ENCODE assay signal across 8 mouse cellular contexts in genomic region chr2:28532938-28533771, GRCm38 (mm10). TPM values are rescaled to one million over a fixed set of nuclear protein-coding genes. Genes with fewer than 3 reads are reported as not detected.
DNase-seq lines count a peak whose midpoint lies in the region; ATAC-seq and TF ChIP-seq lines count a peak whose summit lies in the region.

No protein-coding gene starts in this region.

- no peaks in the 10 kb centered on the region for H3K36me3 ChIP-seq in embryonic facial prominence, embryonic 15.5 days
- H3K36me3 ChIP-seq in heart, embryonic 10.5 days = no peaks in the 10 kb centered on the region
- no peaks in the 10 kb centered on the region for H3K36me3 ChIP-seq in kidney, embryonic 15.5 days
- no peaks in the 10 kb centered on the region for H3K36me3 ChIP-seq in liver, adult 2 months (ENCODE audit: control insufficient read depth, insufficient read depth, low read length)
- no peaks in the 10 kb centered on the region for H3K36me3 ChIP-seq in stomach, embryonic 15.5 days

- ATAC-seq in embryonic facial prominence, embryonic 15.5 days (ENCODE audit: insufficient number of reproducible peaks, low FRiP score, low TSS enrichment, low read depth) = peak; percentile 92
- ATAC-seq in kidney, embryonic 15.5 days (replicated peaks; ENCODE audit: low FRiP score) = peak; percentile 91
- ATAC-seq in monocyte, adult 5-6 weeks (replicated peaks; ENCODE audit: insufficient number of reproducible peaks, low FRiP score, low TSS enrichment, poor library complexity, severe bottlenecking) = peak; percentile 84
- peak; percentile 89 for ATAC-seq in stomach, embryonic 15.5 days (ENCODE audit: insufficient read depth, low FRiP score, low read depth)

- peak; percentile 27; the same call in 1 of the 2 replicates for TF ChIP-seq CTCF in liver, adult 2 months (IDR thresholded peaks at IDR 0.05; ENCODE audit: low read depth, low read length)

- no peaks in the 10 kb centered on the region for H3K9me3 ChIP-seq in embryonic facial prominence, embryonic 15.5 days (replicated peaks)
- H3K9me3 ChIP-seq in heart, embryonic 10.5 days = no peaks in the 10 kb centered on the region
- H3K9me3 ChIP-seq in kidney, embryonic 15.5 days (replicated peaks) = no peaks in the 10 kb centered on the region
- H3K9me3 ChIP-seq in stomach, embryonic 15.5 days = no peaks in the 10 kb centered on the region

- peak overlapping the region; percentile 68 for H3K9ac ChIP-seq in embryonic facial prominence, embryonic 15.5 days
- H3K9ac ChIP-seq in kidney, embryonic 15.5 days = peak overlapping the region; percentile 74
- H3K9ac ChIP-seq in liver, adult 2 months (ENCODE audit: low read depth, low read length) = peak overlapping the region; percentile 88
- H3K9ac ChIP-seq in stomach, embryonic 15.5 days = peak overlapping the region; percentile 64

- no peaks in the 10 kb centered on the region for H3K27me3 ChIP-seq in embryonic facial prominence, embryonic 15.5 days
- H3K27me3 ChIP-seq in heart, embryonic 10.5 days (ENCODE audit: insufficient read depth, poor library complexity, severe bottlenecking) = no peaks in the 10 kb centered on the region
- H3K27me3 ChIP-seq in kidney, embryonic 15.5 days = no peaks in the 10 kb centered on the region
- no peaks in the 10 kb centered on the region for H3K27me3 ChIP-seq in liver, adult 2 months (ENCODE audit: control insufficient read depth, insufficient read depth, low read length)
- H3K27me3 ChIP-seq in stomach, embryonic 15.5 days (replicated peaks) = no peaks in the 10 kb centered on the region

- H3K4me3 ChIP-seq in embryonic facial prominence, embryonic 15.5 days (replicated peaks) = peak overlapping the region; percentile 83
- H3K4me3 ChIP-seq in heart, embryonic 10.5 days = peak overlapping the region; percentile 77
- peak overlapping the region; percentile 74 for H3K4me3 ChIP-seq in kidney, embryonic 15.5 days (replicated peaks)
- peak overlapping the region; percentile 73 for H3K4me3 ChIP-seq in liver, adult 2 months (ENCODE audit: insufficient read depth, low read depth, low read length)
- peak overlapping the region; percentile 69 for H3K4me3 ChIP-seq in stomach, embryonic 15.5 days (replicated peaks)

- DNase-seq in A20 (ENCODE audit: low read depth, low spot score) = peak; percentile 85
- DNase-seq in adrenal gland, postnatal 4 days (ENCODE audit: low spot score in 2 of 2) = peak; percentile 68 to 76
- DNase-seq in heart, embryonic 10.5 days (ENCODE audit: low spot score) = peak; percentile 93
- DNase-seq in liver, adult 2 months (ENCODE audit: extremely low read depth, low read depth, low spot score) = peak; percentile 49

- H3K4me2 ChIP-seq in embryonic facial prominence, embryonic 15.5 days (replicated peaks) = peak overlapping the region; percentile 72
- H3K4me2 ChIP-seq in kidney, embryonic 15.5 days = peak overlapping the region; percentile 83
- H3K4me2 ChIP-seq in stomach, embryonic 15.5 days = peak overlapping the region; percentile 87

- no peaks in the 10 kb centered on the region for H3K79me2 ChIP-seq in liver, adult 2 months (ENCODE audit: control insufficient read depth, insufficient read depth, low read length)

- WGBS in embryonic facial prominence, embryonic 15.5 days = 3% methylated on average over 49 of the region's 49 CpGs
- 6% methylated on average over 49 of the region's 49 CpGs for WGBS in heart, embryonic 10.5 days
- 3% methylated on average over 49 of the region's 49 CpGs for WGBS in kidney, embryonic 15.5 days
- 3% methylated on average over 48 of the region's 49 CpGs for WGBS in liver, adult 2 months
- WGBS in stomach, embryonic 15.5 days = 3% methylated on average over 49 of the region's 49 CpGs

- peak overlapping the region; percentile 88 for H3K27ac ChIP-seq in embryonic facial prominence, embryonic 15.5 days (replicated peaks)
- H3K27ac ChIP-seq in heart, embryonic 10.5 days = peak overlapping the region; percentile 89
- H3K27ac ChIP-seq in kidney, embryonic 15.5 days = peak overlapping the region; percentile 68
- no peak overlapping the region for H3K27ac ChIP-seq in liver, adult 2 months (replicated peaks; ENCODE audit: insufficient read depth, low read depth, low read length)
- peak overlapping the region; percentile 82 for H3K27ac ChIP-seq in stomach, embryonic 15.5 days

- no peak for TF ChIP-seq POLR2A in liver, adult 2 months (IDR thresholded peaks at IDR 0.05; ENCODE audit: extremely low read depth, insufficient read depth, low read length)

- H3K4me1 ChIP-seq in embryonic facial prominence, embryonic 15.5 days = peaks cover 97% of the 10 kb centered on the region
- peaks cover 71% of the 10 kb centered on the region for H3K4me1 ChIP-seq in heart, embryonic 10.5 days
- peaks cover 89% of the 10 kb centered on the region for H3K4me1 ChIP-seq in kidney, embryonic 15.5 days
- H3K4me1 ChIP-seq in liver, adult 2 months (ENCODE audit: control insufficient read depth, insufficient read depth, low read length) = 0 out of 2 replicates have a peak, but pooled peaks cover 2% of the 10 kb centered on the region
- peaks cover 54% of the 10 kb centered on the region for H3K4me1 ChIP-seq in stomach, embryonic 15.5 days

RNA-seq across cellular contexts. Expression of gene Ralgds, which starts 20.2 kb away (rescaled TPM):
- total RNA-seq in adrenal gland, postnatal 4 days (2021) = 10 to 100 TPM; 65.0 to 67.0 TPM
- polyA plus RNA-seq in embryonic facial prominence, embryonic 15.5 days (2015; fragmentation: Nextera tagmentation; extraction: Ambion mirVana) = 69.3 and 70.8 TPM in 2 replicates
- 11.6 and 20.5 TPM in 2 replicates for polyA plus RNA-seq in heart, embryonic 10.5 days (2016; fragmentation: Nextera tagmentation; extraction: Ambion mirVana)
- polyA plus RNA-seq in kidney, embryonic 15.5 days (2015; fragmentation: Nextera tagmentation; extraction: Ambion mirVana) = 22.6 and 30.5 TPM in 2 replicates
- 1.1 and 1.7 TPM in 2 replicates for total RNA-seq in liver, adult 2 months (2014; rRNA removed)
- polyA plus RNA-seq in liver, adult 2 months (2012; rRNA removed) = 1.5 and 3.0 TPM in 2 replicates
- total RNA-seq in monocyte, adult 5-6 weeks (2017) = 3.5 to 14.6 TPM (median 9.2 TPM) in 3 replicates
- polyA plus RNA-seq in stomach, embryonic 15.5 days (2015; fragmentation: Nextera tagmentation; extraction: Ambion mirVana) = 27.5 and 30.9 TPM in 2 replicates

RNA-seq across cellular contexts. Expression of gene Gm10134, which starts 27.3 kb away (rescaled TPM):
- 1 to 10 TPM; 3.4 to 5.2 TPM for total RNA-seq in adrenal gland, postnatal 4 days (2021)
- polyA plus RNA-seq in embryonic facial prominence, embryonic 15.5 days (2015; fragmentation: Nextera tagmentation; extraction: Ambion mirVana) = 1.7 and 2.2 TPM in 2 replicates
- not detected in 2 replicates for polyA plus RNA-seq in heart, embryonic 10.5 days (2016; fragmentation: Nextera tagmentation; extraction: Ambion mirVana)
- polyA plus RNA-seq in kidney, embryonic 15.5 days (2015; fragmentation: Nextera tagmentation; extraction: Ambion mirVana) = 10.6 and 12.6 TPM in 2 replicates
- total RNA-seq in liver, adult 2 months (2014; rRNA removed) = not detected in 2 replicates
- polyA plus RNA-seq in liver, adult 2 months (2012; rRNA removed) = not detected in 2 replicates
- not detected in 3 replicates for total RNA-seq in monocyte, adult 5-6 weeks (2017)
- polyA plus RNA-seq in stomach, embryonic 15.5 days (2015; fragmentation: Nextera tagmentation; extraction: Ambion mirVana) = 8.5 and 8.8 TPM in 2 replicates

RNA-seq across cellular contexts. Expression of gene Cel, which starts 30.0 kb away (rescaled TPM):
- total RNA-seq in adrenal gland, postnatal 4 days (2021) = 1,000 to 10,000 TPM in 1 of 2 experiments, under 1 TPM in 1; 0.42 to 1,494 TPM
- polyA plus RNA-seq in embryonic facial prominence, embryonic 15.5 days (2015; fragmentation: Nextera tagmentation; extraction: Ambion mirVana) = 0.08 TPM in 1 of 2 replicates, not detected in the other
- polyA plus RNA-seq in heart, embryonic 10.5 days (2016; fragmentation: Nextera tagmentation; extraction: Ambion mirVana) = not detected in 2 replicates
- polyA plus RNA-seq in kidney, embryonic 15.5 days (2015; fragmentation: Nextera tagmentation; extraction: Ambion mirVana) = 0.34 TPM in 1 of 2 replicates, not detected in the other
- 19.2 and 70.5 TPM in 2 replicates for total RNA-seq in liver, adult 2 months (2014; rRNA removed)
- polyA plus RNA-seq in liver, adult 2 months (2012; rRNA removed) = 0.11 and 0.37 TPM in 2 replicates
- not detected in 3 replicates for total RNA-seq in monocyte, adult 5-6 weeks (2017)
- polyA plus RNA-seq in stomach, embryonic 15.5 days (2015; fragmentation: Nextera tagmentation; extraction: Ambion mirVana) = 412 and 563 TPM in 2 replicates

RNA-seq across cellular contexts. Expression of gene Gbgt1, which starts 36.5 kb away (rescaled TPM):
- total RNA-seq in adrenal gland, postnatal 4 days (2021) = 1 to 10 TPM; 8.2 to 8.3 TPM
- polyA plus RNA-seq in embryonic facial prominence, embryonic 15.5 days (2015; fragmentation: Nextera tagmentation; extraction: Ambion mirVana) = 0.95 and 1.2 TPM in 2 replicates
- polyA plus RNA-seq in heart, embryonic 10.5 days (2016; fragmentation: Nextera tagmentation; extraction: Ambion mirVana) = 0.13 TPM in 1 of 2 replicates, not detected in the other
- polyA plus RNA-seq in kidney, embryonic 15.5 days (2015; fragmentation: Nextera tagmentation; extraction: Ambion mirVana) = 5.8 and 6.5 TPM in 2 replicates
- total RNA-seq in liver, adult 2 months (2014; rRNA removed) = 0.65 and 1.7 TPM in 2 replicates
- 0.66 and 0.86 TPM in 2 replicates for polyA plus RNA-seq in liver, adult 2 months (2012; rRNA removed)
- 0.76 to 1.8 TPM in 2 of 3 replicates, not detected in the other for total RNA-seq in monocyte, adult 5-6 weeks (2017)
- polyA plus RNA-seq in stomach, embryonic 15.5 days (2015; fragmentation: Nextera tagmentation; extraction: Ambion mirVana) = 2.7 and 3.2 TPM in 2 replicates

RNA-seq across cellular contexts. Expression of gene Gtf3c5, which starts 50.4 kb away (rescaled TPM):
- 10 to 100 TPM; 27.0 to 28.3 TPM for total RNA-seq in adrenal gland, postnatal 4 days (2021)
- 45.9 and 47.7 TPM in 2 replicates for polyA plus RNA-seq in embryonic facial prominence, embryonic 15.5 days (2015; fragmentation: Nextera tagmentation; extraction: Ambion mirVana)
- polyA plus RNA-seq in heart, embryonic 10.5 days (2016; fragmentation: Nextera tagmentation; extraction: Ambion mirVana) = 37.0 and 45.2 TPM in 2 replicates
- polyA plus RNA-seq in kidney, embryonic 15.5 days (2015; fragmentation: Nextera tagmentation; extraction: Ambion mirVana) = 44.3 and 48.8 TPM in 2 replicates
- total RNA-seq in liver, adult 2 months (2014; rRNA removed) = 2.9 and 3.1 TPM in 2 replicates
- 7.8 and 9.0 TPM in 2 replicates for polyA plus RNA-seq in liver, adult 2 months (2012; rRNA removed)
- 5.6 to 17.7 TPM (median 9.1 TPM) in 3 replicates for total RNA-seq in monocyte, adult 5-6 weeks (2017)
- 33.6 and 41.8 TPM in 2 replicates for polyA plus RNA-seq in stomach, embryonic 15.5 days (2015; fragmentation: Nextera tagmentation; extraction: Ambion mirVana)

Comparison
In these comparisons a context has a peak if more than half of its experiments do, and no peak if none do; other contexts are left out.
1. RNA of gene Cel, which starts 30.0 kb away (polyA plus RNA-seq): 412 to 563 TPM in stomach, embryonic 15.5 days; 0.34 TPM in kidney, embryonic 15.5 days, 0.11 to 0.37 TPM in liver, adult 2 months, 0.08 TPM in embryonic facial prominence, embryonic 15.5 days and not detected in heart, embryonic 10.5 days; every median in the first group is over 100 times any median in the second.
2. Peak in every context shown above with its lines, with median percentiles within 50 percentile points of each other: DNase-seq, ATAC-seq, H3K4me2 ChIP-seq, H3K4me3 ChIP-seq and H3K9ac ChIP-seq.